Mouse (Mus musculus): Measurements from ENCODE around the gene Gclm. TPM values are rescaled to one million over a fixed set of nuclear protein-coding genes. Genes with fewer than 3 reads are reported as not detected.

Gene Gclm
- polyA plus RNA-seq, 1 experiment from 2014 or later: 155 TPM

- Histone ChIP-seq H3K27ac (replicated peaks) (no peak overlapping the region), H3K4me1 (replicated peaks; ENCODE audit: control insufficient read depth, insufficient read depth) (no peaks in the 10 kb centered on the region), H3K9ac (ENCODE audit: low read length) (no peak overlapping the region), H3K27me3 (ENCODE audit: control insufficient read depth, insufficient read depth, low read length) (no peaks in the 10 kb centered on the region), H3K4me3 (ENCODE audit: low read depth, low read length) (no peak overlapping the region), H3K36me3 (ENCODE audit: control insufficient read depth, insufficient read depth, low read length) (no peaks in the 10 kb centered on the region), H3K4me2 (replicated peaks; ENCODE audit: low read depth) (no peak overlapping the region), H3K9me3 (ENCODE audit: control insufficient read depth, low read length) (no peaks in the 10 kb centered on the region)
- DNase-seq (ENCODE audit: low spot score): peak; percentile 88
- peak; percentile 33; the same call in 1 of the 2 replicates for ATAC-seq (ENCODE audit: low FRiP score, low TSS enrichment)
- TF ChIP-seq CTCF (IDR thresholded peaks at IDR 0.05; ENCODE audit: low read depth): peak; percentile 98
- TF ChIP-seq EP300 (optimal IDR thresholded peaks at IDR 0.05): no peak
- WGBS: 18% methylated on average over 2 of the region's 2 CpGs
Observed at GRCm38 (mm10) chr3:122312078-122312477, 66.7 kb downstream of the Gclm start.

- H3K27me3 ChIP-seq (ENCODE audit: control insufficient read depth, insufficient read depth, low read length): no peaks in the 10 kb centered on the region
- peak; percentile 66 for ATAC-seq (ENCODE audit: low FRiP score, low TSS enrichment)
- WGBS: 68% methylated on average over 10 of the region's 10 CpGs
- H3K27ac ChIP-seq (replicated peaks): no peak overlapping the region
- no peaks in the 10 kb centered on the region for H3K4me1 ChIP-seq (replicated peaks; ENCODE audit: control insufficient read depth, insufficient read depth)
- peak; percentile 51 for DNase-seq (ENCODE audit: low spot score)
- TF ChIP-seq CTCF (IDR thresholded peaks at IDR 0.05; ENCODE audit: low read depth) (no peak), EP300 (optimal IDR thresholded peaks at IDR 0.05) (no peak)
- no peak overlapping the region for H3K9ac ChIP-seq (ENCODE audit: low read length)
- H3K4me2 ChIP-seq (replicated peaks; ENCODE audit: low read depth): no peak overlapping the region
- no peaks in the 10 kb centered on the region for H3K9me3 ChIP-seq (ENCODE audit: control insufficient read depth, low read length)
- H3K4me3 ChIP-seq (ENCODE audit: low read depth, low read length): no peak overlapping the region
- no peaks in the 10 kb centered on the region for H3K36me3 ChIP-seq (ENCODE audit: control insufficient read depth, insufficient read depth, low read length)
Observed at GRCm38 (mm10) chr3:122312936-122313629, 67.7 kb downstream of the Gclm start.

- no peaks in the 10 kb centered on the region for H3K27me3 ChIP-seq (ENCODE audit: control insufficient read depth, insufficient read depth, low read length)
- H3K9me3 ChIP-seq (ENCODE audit: control insufficient read depth, low read length): no peaks in the 10 kb centered on the region
- TF ChIP-seq EP300 (optimal IDR thresholded peaks at IDR 0.05) (no peak), CTCF (IDR thresholded peaks at IDR 0.05; ENCODE audit: low read depth) (no peak)
- ATAC-seq (ENCODE audit: low FRiP score, low TSS enrichment): peak; percentile 34; the same call in 1 of the 2 replicates
- no peaks in the 10 kb centered on the region for H3K36me3 ChIP-seq (ENCODE audit: control insufficient read depth, insufficient read depth, low read length)
- no peak overlapping the region for H3K4me2 ChIP-seq (replicated peaks; ENCODE audit: low read depth)
- H3K4me1 ChIP-seq (replicated peaks; ENCODE audit: control insufficient read depth, insufficient read depth): no peaks in the 10 kb centered on the region
- WGBS: 54% methylated on average over 7 of the region's 7 CpGs
- H3K27ac ChIP-seq (replicated peaks): no peak overlapping the region
- no peak overlapping the region for H3K9ac ChIP-seq (ENCODE audit: low read length)
- DNase-seq (ENCODE audit: low spot score): no peak
- H3K4me3 ChIP-seq (ENCODE audit: low read depth, low read length): no peak overlapping the region
Observed at GRCm38 (mm10) chr3:122313936-122314335, 68.6 kb downstream of the Gclm start.

GRCm38 (mm10) chr3:122316621-122317020, 71.3 kb downstream of the Gclm start:
- TF ChIP-seq EP300 (optimal IDR thresholded peaks at IDR 0.05) (no peak), CTCF (IDR thresholded peaks at IDR 0.05; ENCODE audit: low read depth) (no peak)
- Histone ChIP-seq H3K36me3 (ENCODE audit: control insufficient read depth, insufficient read depth, low read length) (no peaks in the 10 kb centered on the region), H3K4me1 (replicated peaks; ENCODE audit: control insufficient read depth, insufficient read depth) (no peaks in the 10 kb centered on the region), H3K9me3 (ENCODE audit: control insufficient read depth, low read length) (no peaks in the 10 kb centered on the region), H3K9ac (ENCODE audit: low read length) (no peak overlapping the region), H3K27ac (replicated peaks) (no peak overlapping the region), H3K27me3 (ENCODE audit: control insufficient read depth, insufficient read depth, low read length) (no peaks in the 10 kb centered on the region), H3K4me2 (replicated peaks; ENCODE audit: low read depth) (peak overlapping the region; percentile 20; the same call in 1 of the 2 replicates), H3K4me3 (ENCODE audit: low read depth, low read length) (no peak overlapping the region)
- WGBS: 22% methylated on average over 11 of the region's 11 CpGs
- DNase-seq (ENCODE audit: low spot score) (no peak), ATAC-seq (ENCODE audit: low FRiP score, low TSS enrichment) (peak; percentile 32; the same call in 1 of the 2 replicates)

GRCm38 (mm10) chr3:122317339-122317738, 72.0 kb downstream of the Gclm start:
- no peak overlapping the region for H3K27ac ChIP-seq (replicated peaks)
- ATAC-seq (ENCODE audit: low FRiP score, low TSS enrichment) (no peak), DNase-seq (ENCODE audit: low spot score) (no peak)
- H3K9me3 ChIP-seq (ENCODE audit: control insufficient read depth, low read length): no peaks in the 10 kb centered on the region
- H3K4me2 ChIP-seq (replicated peaks; ENCODE audit: low read depth): no peak overlapping the region
- WGBS: 95% methylated on average over 6 of the region's 6 CpGs
- H3K4me3 ChIP-seq (ENCODE audit: low read depth, low read length): no peak overlapping the region
- no peaks in the 10 kb centered on the region for H3K4me1 ChIP-seq (replicated peaks; ENCODE audit: control insufficient read depth, insufficient read depth)
- no peaks in the 10 kb centered on the region for H3K27me3 ChIP-seq (ENCODE audit: control insufficient read depth, insufficient read depth, low read length)
- no peaks in the 10 kb centered on the region for H3K36me3 ChIP-seq (ENCODE audit: control insufficient read depth, insufficient read depth, low read length)
- TF ChIP-seq CTCF (IDR thresholded peaks at IDR 0.05; ENCODE audit: low read depth) (no peak), EP300 (optimal IDR thresholded peaks at IDR 0.05) (no peak)
- no peak overlapping the region for H3K9ac ChIP-seq (ENCODE audit: low read length)

MicroRNAs encoded within 50 kb of the gene (microRNA counts, 519-probe panel; counts per million panel counts)
- not detected for microRNA mmu-miR-760

Small RNAs within 50 kb of the gene (microRNA-seq; reads per million reads assigned to microRNA genes)
- not detected for gene Gm22903
- 27.7 reads per million, percentile 29 among the genes with 10 or more reads in this experiment for gene Mir760

Other genes starting within 250 kb of the Gclm start
- 0.44 and 0.46 TPM in 2 replicates for gene Abca4, start 201.1 kb upstream of the Gclm start, polyA plus RNA-seq (2015; fragmentation: Nextera tagmentation; extraction: Ambion mirVana)
- 37.1 and 39.2 TPM in 2 replicates for gene Dnttip2, start 28.8 kb downstream of the Gclm start, polyA plus RNA-seq (2015; fragmentation: Nextera tagmentation; extraction: Ambion mirVana)
- 12.1 and 12.6 TPM in 2 replicates for gene Bcar3, start 48.6 kb downstream of the Gclm start, polyA plus RNA-seq (2015; fragmentation: Nextera tagmentation; extraction: Ambion mirVana)

Data from stomach, postnatal 0 days (tissue).